Mouse (Mus musculus): Measurements from ENCODE around the gene Adam17.
"Not testable (repeated sequence)": the region's sequence is repeated elsewhere in the genome, so short reads cannot be mapped to it uniquely, and the experiment has no call there.

The Adam17 gene

DNA sequence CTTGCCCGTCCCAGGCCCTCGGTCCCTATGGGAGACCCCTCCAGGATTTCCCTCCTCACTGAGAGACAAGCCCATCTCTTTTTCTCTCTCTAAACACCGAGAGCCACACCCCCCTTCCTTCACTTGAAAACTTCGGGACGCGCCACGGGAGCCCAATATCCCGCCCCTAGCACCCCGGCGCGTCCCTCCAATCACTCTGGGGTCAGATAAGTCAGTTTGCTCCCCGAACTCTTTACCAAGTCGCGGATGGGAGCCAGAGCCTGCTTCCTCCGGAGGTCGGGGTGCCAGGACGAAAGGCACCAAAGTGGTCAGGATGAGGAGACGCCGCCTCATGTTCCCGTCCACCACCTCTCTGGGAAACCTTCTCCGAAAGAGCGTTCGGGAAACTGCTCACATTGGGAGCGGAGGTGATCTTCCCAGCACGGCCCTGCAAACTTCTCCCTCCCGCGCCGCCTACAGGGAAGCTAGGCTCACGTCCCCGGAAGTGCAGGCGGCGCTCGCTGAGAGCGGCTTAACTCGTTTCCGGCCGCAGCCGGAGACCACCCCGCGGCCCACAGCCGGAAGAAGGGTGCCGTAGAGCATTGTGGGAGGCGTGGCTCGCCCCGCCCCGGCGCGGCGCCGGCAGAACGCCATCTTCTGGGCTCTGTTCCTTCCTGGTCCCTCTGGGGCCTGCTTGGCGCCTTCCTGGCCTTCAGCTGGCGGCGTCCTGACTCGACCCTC is at the start of gene Adam17:
Adam17 (minus strand) TSS at position 533 of the 720 bp plus-strand sequence.
- in situ Hi-C loops (cut with MboI, MseI) = loop anchor here (5.0 kb wide), 1 partner anchor 86 kb away; the partner anchor contains the start of genes Cpsf3 and Itgb1bp1

DNA sequence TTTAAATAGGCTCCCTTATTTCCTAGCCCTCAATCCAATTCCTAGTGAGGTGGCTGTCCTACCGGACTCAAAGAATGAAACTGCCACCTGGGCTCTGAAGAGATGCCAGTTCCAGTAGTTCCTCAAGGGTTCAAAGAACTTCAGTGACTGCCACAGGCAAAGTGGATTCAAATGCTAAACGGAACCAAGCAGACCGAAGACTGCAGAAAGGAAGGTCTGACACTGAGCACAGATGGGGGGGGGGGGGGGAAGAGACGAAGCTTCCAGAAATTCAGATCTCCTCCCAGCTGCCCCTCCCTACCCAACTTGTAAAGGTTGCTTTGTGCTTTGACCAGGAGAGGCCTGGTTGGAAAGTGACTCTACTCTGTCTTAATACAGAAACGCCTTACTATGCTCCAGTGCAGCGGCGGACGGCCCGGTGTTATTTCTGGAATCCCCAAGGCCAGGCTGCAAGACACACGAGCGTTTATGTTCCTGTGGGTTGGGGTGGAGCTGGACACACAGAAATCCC is 45.2 kb upstream of the Adam17 start:
- in situ Hi-C loops (cut with MboI, MseI) = no loop called here

DNA sequence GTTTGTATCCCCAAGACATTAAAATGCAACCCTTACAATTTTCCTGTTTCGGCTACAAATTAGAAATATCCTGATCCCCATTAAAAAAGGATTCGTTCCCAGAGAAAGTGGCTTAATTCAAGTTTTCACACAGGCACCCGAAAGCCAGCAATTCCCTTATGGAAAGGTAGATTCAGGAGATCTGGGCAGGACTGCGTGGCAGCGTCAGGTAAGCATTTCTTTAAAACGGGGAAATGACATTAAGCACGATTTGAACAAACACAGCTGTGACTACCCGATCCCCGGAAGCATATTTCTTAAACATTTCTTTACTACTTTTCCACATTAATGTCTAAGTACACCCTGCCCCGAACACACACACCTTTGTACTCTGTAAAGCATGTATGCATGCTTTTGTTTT is 44.7 kb upstream of the Adam17 start:
- in situ Hi-C loops (cut with MboI, MseI) = no loop called here

DNA sequence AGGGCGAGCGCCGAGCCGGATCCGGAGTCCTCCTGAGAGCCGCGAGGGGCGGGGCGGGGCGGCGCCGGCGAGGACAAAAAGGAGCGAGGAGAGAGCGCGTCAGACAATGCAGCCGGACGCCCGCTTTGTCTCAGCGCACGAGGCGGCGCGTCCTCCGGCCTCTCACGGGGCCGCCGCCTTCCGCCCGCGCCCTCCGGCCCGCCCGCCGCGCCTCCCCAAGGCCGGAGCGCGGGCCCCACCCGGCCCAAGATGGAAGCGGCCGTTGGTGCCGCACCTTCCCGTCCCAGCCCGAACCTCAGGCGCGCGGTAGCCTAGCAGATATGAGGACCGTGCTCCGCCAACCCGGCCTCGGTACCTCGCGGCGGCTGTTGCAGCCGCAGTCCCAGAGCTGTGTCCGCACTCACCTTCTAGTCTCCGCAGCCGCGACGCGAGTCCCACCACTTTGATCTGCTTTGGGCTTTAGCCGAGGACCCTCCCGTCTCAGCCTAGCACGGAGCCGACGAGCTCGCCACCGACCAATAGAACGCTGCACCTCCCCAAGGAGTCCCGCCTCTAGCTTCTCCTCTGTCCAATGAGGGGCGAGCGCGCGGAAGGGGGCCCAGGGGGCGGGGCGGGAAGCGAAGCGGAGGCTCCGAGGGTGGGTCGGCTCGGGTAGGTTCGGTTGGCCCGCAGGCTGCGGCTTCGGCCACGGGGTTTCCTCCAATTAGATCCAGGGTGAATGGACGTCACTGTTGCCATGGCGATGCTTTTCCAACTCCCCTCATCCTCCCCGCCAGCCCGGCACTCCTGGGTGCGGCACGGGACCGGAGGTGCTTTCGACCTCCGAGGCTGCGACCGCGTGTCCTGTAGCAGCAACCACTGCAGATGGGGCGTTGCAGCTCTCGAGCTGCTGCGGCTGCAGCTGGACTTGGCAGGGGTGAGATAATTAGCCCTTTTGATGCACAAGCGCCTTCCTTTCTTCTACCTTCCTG is 44.0 kb upstream of the Adam17 start, which contains the start of gene Ywhaq:
Ywhaq (minus strand) TSS at position 538 of the 971 bp plus-strand sequence.
- in situ Hi-C loops (cut with MboI, MseI) = no loop called here

DNA sequence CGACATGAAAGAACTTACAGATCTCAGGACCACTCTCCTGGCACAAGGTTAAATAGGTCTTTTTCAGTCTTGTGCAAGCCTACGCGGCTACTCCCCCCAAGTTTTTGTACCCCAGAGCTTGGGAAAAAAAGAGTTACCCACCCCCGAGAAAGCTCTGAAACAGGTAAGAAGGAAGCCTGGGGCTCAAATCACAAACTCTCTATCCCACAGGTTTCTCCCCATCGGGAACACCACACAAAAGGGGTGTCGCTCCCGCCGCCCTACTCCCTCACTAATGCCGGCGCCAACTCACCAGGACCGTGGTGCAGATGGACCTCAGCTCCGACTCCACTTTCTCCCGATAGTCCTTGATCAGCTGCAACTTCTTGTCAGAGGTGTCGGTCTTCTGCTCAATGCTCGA is 43.1 kb upstream of the Adam17 start:
- in situ Hi-C loops (cut with MboI, MseI) = no loop called here

DNA sequence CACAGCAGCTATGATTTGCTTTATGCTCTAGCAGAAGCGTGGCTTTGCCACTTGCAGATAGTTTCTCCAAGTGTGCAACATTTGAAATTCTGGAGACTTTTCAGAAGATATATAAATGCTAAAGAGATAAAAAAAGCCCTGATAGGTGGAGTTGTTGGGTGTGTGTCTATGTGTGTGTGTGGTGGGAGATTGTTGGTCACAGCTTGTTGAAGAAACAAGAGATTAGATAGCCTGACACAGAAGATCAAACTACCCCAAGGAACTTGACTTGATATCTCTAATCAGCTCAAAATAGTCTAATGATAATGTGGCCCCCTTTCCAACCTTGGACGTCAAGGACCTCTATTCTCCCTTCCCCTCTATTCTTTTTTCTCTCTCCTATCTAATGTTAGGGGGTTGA is 37.2 kb upstream of the Adam17 start:
- in situ Hi-C loops (cut with MboI, MseI) = no loop called here

DNA sequence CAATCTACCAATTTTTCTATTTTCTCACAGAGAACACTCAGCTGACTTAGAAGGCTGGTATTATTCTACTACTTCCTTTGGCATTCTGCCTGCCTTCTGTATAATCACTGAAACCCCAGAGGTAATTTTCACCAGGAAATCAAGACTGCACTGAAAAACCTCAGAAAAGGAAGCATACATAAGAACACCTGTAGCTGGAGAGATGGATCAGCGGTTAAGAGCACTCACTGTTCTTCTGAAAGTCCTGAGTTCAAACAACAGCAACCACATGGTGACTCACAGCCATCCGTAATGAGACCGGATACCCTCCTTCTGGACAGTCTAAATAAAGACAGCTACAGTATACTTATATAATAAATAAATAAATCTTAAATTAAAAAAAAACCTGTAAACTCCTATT is 36.2 kb upstream of the Adam17 start:
- in situ Hi-C loops (cut with MboI, MseI) = no loop called here

DNA sequence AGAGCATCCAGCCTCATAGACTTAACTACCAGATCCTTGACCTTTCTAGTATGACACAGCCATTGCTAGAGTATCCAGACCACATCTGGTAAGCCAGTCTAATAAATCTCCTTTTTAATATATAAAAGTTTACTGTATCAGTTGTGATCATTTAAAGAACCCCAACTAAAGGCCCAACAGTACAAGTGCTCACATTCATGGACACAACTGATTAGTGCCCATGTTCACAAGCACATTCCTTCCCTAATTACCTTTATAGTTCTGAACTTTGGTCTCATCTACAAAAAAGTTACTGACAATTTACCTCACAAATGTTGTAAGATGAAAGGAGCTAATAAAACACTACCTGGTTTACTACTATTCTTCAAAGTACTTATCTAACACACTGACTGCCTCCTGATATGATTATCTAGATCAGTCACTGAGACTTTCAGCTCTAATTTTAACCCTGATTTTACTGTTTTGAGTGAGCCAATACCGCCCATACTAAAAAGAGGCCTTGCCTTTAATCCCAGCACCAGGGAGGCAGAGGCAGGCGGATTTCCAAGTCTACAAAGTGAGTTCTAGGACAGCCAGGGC is 35.4 kb upstream of the Adam17 start:
- in situ Hi-C loops (cut with MboI, MseI) = no loop called here

DNA sequence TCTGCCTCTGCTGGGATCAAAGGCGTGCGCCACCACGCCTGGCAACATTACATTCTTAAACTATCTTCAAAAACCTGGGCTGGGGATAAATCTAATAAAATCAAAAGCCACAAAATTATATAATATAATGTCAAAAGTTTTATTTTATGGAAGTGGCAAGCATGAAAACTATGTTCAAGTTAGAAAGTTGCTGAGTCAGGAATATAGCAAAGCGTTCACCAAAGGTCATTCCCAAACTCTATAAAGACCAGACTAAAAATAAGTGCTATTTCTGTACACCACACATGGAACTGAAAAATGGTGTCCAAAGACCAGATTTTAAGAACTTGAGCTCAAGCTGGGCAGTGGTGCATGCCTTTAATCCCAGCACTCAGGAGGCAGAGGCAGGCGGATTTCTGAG is 29.3 kb upstream of the Adam17 start:
- in situ Hi-C loops (cut with MboI, MseI) = no loop called here

DNA sequence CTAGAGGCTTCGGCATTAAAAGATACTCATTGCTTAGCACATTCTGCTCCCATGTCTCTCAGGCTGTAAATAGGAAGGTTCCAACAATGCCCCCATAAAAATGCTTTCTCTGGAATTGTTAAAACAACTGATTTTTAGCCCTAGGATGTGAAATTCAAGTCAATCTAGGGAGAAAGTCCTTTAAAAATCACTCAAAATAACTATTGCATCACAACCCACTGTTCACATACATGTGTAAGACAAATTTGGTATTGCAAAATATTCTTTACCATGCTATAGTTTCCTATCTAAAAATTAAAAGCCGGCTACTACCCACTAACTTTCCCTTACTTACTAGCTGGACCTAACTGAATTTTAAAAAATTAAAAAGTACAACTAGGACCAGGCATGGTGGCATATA is 12.8 kb upstream of the Adam17 start:
- in situ Hi-C loops (cut with MboI, MseI) = no loop called here

DNA sequence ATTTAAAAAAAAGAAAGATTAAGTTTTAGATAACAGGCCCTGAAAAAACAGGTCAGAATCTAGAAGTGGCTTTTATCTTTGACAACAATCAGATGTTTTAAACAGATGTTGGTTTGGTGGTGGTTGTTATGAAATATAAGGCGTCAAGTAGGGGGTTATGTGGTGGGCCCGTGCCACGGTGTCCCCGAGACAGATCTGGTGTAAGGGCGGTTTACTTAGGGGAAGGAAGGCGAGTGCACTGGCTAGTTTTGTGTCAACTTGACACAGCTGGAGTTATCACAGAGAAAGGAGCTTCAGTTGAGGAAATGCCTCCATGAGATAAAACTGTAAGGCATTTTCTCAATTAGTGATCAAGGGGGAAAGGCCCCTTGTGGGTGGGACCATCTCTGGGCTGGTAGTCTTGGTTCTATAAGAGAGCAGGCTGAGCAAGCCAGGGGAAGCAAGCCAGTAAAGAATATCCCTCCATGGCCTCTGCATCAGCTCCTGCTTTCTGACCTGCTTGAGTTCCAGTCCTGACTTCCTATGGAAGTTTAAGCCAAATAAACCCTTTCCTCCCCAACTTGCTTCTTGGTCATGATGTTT is 5.4 kb upstream of the Adam17 start:
- in situ Hi-C loops (cut with MboI, MseI) = not testable (repeated sequence)

DNA sequence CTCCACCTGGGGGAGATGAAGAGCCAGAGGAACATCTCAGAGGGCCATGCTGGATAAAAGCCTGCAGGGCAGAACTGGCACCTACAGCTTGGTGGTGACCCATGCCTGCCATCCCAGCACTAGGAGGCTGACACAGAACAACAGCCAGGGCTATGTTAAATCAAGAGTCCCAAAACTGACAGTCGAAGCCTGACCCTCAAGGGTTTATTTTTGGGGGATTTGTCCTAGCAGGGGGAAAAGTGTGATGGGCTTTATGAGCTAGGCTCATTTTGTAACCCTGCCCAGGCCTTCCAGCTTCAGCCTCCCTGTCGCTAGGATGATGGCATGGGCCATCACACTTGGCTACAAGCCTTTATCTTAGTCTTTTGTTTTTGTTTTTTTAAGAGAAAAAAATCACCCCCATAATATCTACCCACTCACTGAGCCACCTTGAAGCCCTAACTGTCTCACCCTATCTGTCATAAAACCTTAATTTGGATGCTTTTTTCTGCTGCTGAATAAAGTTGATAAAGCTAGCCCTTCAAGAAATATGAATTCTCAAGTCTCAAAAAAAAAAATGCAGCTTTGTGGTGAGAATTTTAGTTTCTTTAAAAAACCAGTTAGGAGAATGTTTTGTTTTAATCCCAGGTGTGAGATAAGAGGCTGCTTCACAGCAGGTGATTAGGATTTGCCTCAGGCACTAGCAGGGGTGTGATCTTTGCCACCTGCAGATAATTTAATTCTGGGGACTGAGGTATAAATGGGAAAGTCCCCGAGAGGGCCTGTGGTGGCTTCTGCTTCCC is 2.1 kb upstream of the Adam17 start:
- in situ Hi-C loops (cut with MboI, MseI) = no loop called here

DNA sequence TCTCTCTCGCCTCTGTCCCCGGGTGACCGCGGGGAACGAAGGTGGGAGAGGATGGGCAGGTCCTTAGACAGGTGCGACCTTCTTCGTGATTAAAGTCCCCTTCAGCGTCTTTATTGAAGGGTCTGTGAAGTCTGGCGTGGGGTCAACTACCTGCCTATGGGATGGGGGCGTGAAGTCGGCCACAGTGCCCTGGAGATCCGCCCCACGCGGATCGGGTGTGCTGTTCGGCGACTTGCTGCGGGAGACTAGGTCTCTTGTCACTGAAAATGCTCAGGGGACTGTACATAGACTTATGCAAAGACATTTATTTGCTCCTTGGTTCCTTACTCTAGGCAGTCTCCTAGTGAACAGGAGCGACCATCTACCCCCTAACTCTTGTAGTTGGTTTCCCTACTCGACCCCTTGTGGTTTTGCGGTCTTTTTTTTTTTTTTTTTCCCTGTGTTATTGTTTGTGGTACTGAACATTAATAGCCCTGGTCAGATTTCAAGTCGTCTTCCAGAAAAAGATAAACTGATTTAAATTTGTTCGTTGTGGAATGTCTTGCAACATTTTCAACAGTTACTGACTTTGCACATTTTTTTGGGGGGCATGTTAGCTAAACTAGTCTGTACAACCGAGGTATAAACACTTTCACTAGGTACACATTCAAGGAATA is 516 bp upstream of the Adam17 start:
- in situ Hi-C loops (cut with MboI, MseI) = loop anchor here (5.0 kb wide), 1 partner anchor 87 kb away; the partner anchor contains the start of genes Cpsf3 and Itgb1bp1

DNA sequence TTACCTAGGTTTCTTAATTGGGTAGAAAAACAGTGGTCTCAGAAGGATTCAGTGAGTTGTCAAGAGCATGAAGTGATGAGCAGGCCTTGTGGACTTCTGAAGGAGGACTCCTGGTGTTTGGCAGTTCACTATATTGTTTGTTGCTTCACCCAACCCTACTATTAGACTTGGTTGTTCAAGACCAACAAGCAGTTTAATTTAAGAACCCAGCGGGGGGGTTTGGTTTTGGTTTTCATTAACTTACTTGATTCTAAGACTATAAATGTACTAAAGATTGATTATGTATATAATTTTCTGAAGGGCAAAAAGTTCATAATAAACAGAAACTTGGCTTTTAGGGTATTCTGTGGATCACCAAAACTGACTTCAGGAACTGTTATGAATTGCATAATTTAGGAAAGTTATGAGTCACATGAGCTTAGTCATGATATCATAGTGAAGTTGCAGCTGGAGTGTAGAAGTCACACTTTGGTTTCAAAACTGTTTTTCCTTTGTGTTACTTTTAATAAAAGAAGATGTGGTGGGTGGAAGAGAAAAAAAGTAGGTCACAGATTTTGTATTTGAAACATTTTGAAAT is 3.3 kb downstream of the Adam17 start:
- in situ Hi-C loops (cut with MboI, MseI) = loop anchor here (5.0 kb wide), 1 partner anchor 83 kb away; the partner anchor contains the start of genes Cpsf3 and Itgb1bp1

DNA sequence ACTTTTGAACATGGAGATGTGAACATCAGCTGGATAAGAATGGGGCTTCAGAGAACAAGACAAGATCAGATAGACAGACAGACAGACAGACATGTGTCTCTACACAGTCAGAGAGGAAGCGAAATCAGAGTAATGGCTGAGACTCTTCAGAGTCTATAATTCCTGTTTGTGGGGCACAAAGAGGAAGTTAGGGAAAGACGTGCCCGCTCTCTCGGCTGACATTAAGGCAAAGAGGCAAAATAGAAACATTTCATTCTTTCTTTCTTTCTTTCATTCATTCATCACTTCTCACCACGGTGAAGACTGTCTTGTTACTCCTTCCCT is 4.4 kb downstream of the Adam17 start:
- in situ Hi-C loops (cut with MboI, MseI) = loop anchor here (5.0 kb wide), 1 partner anchor 42 kb away; no protein-coding TSS in a partner anchor

DNA sequence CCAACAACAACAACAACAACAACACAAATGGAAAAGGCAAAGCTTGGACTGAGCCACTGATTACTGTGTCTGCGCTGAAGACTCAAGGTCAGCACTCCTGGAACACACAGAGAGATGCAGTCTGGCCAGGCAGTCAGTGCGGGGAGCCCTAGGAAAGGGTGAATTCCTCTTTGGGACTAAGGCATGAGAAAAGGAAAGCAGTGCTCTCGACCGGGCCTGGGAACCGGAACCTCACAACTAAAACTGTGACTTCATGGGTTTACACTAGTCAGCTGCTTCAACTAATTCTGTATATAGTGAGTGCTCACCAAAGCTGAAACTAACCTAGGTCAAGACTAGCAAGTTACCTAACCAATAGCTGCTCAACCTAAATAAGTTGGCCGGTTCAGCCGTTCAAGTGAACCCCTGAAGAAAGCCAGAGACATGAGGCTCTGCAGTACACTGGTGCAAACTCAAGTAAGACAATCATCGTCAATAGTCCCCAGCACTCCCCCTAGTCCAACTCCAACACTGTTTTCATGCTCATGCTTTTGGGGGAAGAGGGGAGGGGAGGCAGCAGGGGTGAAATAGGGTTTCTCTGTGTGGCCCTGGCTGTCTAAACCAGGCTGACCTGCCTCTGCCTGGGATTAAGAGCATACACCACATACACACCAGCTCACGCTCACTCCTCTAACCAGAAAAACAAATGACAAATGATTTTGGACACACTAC is 4.9 kb downstream of the Adam17 start:
- in situ Hi-C loops (cut with MboI, MseI) = loop anchor here (5.0 kb wide), 1 partner anchor 41 kb away; no protein-coding TSS in a partner anchor

DNA sequence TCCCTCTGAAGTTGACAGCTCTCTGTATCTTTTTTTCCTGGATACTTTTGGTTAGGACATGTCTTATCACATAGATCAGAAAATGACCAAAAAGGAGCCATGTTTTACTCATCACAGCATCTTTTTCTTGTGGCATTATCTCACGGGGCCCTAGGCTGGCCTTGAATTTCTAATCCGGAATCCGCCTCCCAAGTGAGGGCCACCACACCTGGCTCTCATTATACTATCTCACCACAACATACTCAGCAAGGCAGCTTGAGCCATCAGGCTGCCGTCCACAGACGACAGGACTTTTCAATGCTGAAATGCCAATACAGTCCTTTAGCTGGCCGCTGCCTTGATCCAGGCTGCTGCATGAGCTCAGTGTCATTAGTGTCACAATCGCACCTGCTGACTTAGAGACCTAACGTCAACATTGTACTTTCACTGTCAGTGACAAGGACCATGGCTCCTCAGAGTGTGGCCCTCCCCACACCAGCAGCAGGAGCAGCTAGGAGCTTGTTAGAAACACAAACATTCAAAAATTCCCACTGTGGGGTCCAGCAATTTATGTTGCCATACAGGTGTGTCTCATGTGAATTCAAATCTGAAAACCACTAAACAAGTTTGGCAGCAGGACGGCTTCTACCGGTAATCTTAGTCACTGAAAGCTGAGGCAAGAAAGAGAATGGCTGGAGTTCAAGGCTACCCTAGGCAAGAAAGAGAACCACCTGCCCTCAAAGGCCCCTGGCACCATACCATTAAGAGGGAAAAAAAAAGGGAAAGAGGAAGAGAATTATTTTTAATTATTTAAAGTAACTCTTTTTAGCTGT is 8.6 kb downstream of the Adam17 start:
- in situ Hi-C loops (cut with MboI, MseI) = loop anchor here (5.0 kb wide), 1 partner anchor 38 kb away; no protein-coding TSS in a partner anchor

DNA sequence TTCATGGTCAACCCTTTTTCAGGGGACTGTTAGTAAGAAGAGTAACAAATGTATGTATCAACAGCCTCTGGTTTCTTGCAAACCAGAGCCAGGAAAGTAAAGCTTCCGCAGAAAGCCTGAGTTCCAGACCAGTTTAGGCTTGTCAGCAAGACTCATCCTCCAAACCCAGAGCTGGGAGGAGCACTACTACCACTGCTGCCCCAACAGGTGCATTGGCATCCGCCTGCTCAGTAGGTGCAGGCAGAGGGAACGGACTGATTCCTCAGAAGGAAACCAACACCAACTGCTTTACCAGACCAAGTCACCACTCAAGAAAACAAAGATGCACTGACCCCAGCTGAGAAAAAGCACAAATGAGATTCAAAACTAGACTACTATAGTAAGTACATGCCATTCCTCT is 10.2 kb downstream of the Adam17 start:
- in situ Hi-C loops (cut with MboI, MseI) = no loop called here

Data from regulatory T cell (primary cell).